Mouse (Mus musculus) embryonic fibroblast, embryonic 13.5 days (primary cell): ENCODE measurements around the gene Krtap5-4. TPM values are rescaled to one million over a fixed set of nuclear protein-coding genes. Genes with fewer than 3 reads are reported as not detected.

Experiments used
- H3K27ac ChIP-seq: 2 replicates; pipeline ENCODE4 v1.5.1; 2012; ENCODE audit warnings: low read length, control low read depth, inconsistent platforms; ENCODE audit not compliant: insufficient read depth
- H3K4me1 ChIP-seq: 2 replicates; pipeline ENCODE4 v1.6.1; 2011; ENCODE audit warnings: low read length; ENCODE audit not compliant: control insufficient read depth, insufficient read depth
- H3K4me3 ChIP-seq: 2 replicates; pipeline ENCODE4 v1.5.1; 2011; ENCODE audit warnings: mild to moderate bottlenecking, control low read depth, low read length; ENCODE audit not compliant: insufficient read depth
- CTCF ChIP-seq: IDR thresholded peaks from 2 replicates; pipeline ENCODE4 v1.5.1; 2011; ENCODE audit warnings: mild to moderate bottlenecking, control low read depth, low read length, moderate library complexity, borderline replicate concordance; ENCODE audit not compliant: insufficient read depth
- POLR2A ChIP-seq: IDR thresholded peaks from 2 replicates; pipeline ENCODE4 v1.6.1; 2011; ENCODE audit warnings: low read depth, mild to moderate bottlenecking, control low read depth, low read length, moderate library complexity
- polyA plus RNA-seq: library from polyadenylated mRNA; stranded (reverse); fragments of >200 nt; gene quantifications from 2 replicates; pipeline ENCODE4 v1.2.4, GENCODE M21; 2011; ENCODE audit warnings: low read depth; ENCODE audit not compliant: missing spikeins, insufficient read length

Gene Krtap5-4
- polyA plus RNA-seq, 1 experiment = not detected

DNA sequence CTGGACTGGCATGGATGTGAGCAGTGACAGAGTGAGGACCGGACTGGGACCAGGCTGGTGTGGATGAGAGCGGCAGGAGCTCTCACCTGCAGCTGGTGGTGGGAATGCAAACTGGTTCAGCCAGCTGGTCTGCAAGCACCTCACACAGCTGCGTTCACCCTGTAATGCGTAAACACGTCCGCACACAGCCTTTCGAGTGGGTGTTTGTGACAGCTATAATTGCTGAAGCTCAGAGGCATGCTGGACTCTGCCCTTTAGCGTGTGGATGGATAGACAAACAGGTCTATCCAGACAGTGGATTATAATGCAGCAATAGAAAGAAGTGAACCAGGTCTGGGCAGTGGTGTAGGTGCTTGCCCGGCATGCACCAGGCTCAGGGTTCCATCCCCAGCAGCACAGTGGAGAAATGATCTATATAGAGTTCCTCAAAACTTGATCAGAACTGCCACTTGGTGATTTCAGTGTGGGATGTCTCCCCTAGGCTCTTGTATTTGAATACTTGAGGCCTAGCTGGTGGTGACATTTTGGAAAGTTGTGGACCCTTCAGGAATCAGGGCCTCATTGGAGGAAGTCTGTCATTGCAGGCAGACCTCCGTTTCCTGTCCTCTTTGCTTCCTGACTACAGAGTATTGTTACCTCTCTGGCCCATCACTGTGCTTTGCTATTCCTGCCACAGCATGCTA lies 38.4 kb downstream of the Krtap5-4 start:
- Histone ChIP-seq H3K4me1 (no peaks in the 10 kb centered on the region), H3K4me3 (no peak overlapping the region), H3K27ac (no peak overlapping the region)
- no peak for TF ChIP-seq POLR2A
- TF ChIP-seq CTCF = no peak

DNA sequence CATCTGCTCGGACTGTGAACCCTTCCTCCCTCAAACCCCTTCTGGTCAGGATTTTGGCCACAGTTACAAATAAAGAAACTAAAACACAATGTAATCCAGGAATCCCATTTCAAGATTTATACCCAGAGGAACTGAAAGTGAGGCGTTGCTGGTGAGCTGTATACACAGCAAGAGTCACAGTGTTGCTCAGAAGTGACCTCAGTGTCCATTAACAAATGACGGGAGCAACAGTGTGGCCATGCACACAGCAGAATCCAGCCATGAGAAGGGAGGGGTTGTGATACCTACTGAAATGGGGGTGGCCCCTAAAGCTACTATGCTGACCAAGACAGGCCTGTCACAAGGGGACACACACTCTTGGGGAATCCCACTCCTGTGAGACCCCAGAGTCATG lies 38.9 kb downstream of the Krtap5-4 start:
- H3K27ac ChIP-seq = no peak overlapping the region
- no peaks in the 10 kb centered on the region for H3K4me1 ChIP-seq
- H3K4me3 ChIP-seq = no peak overlapping the region
- TF ChIP-seq POLR2A = no peak
- no peak for TF ChIP-seq CTCF

DNA sequence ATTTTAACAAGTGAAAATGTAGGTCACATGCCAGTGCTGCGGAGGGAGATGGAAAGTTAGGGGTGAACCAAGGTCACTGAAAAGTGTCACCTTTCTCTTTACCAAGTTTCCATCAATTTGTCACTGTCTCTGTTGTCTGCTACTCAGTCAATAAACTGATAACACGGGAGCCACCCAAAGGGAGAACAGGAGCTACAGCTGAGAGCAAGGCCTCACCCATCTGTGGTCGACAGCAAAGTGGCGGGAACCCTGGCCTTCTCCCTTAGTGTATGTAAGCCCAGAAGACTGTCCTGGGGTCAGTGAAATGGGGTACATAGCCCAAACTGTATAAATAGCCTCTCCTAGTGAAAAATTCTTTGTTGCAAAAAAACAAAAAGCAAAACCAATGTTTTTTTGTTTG lies 44.2 kb downstream of the Krtap5-4 start:
- H3K4me1 ChIP-seq = no peaks in the 10 kb centered on the region
- TF ChIP-seq POLR2A (no peak), CTCF (no peak)
- no peak overlapping the region for H3K4me3 ChIP-seq

DNA sequence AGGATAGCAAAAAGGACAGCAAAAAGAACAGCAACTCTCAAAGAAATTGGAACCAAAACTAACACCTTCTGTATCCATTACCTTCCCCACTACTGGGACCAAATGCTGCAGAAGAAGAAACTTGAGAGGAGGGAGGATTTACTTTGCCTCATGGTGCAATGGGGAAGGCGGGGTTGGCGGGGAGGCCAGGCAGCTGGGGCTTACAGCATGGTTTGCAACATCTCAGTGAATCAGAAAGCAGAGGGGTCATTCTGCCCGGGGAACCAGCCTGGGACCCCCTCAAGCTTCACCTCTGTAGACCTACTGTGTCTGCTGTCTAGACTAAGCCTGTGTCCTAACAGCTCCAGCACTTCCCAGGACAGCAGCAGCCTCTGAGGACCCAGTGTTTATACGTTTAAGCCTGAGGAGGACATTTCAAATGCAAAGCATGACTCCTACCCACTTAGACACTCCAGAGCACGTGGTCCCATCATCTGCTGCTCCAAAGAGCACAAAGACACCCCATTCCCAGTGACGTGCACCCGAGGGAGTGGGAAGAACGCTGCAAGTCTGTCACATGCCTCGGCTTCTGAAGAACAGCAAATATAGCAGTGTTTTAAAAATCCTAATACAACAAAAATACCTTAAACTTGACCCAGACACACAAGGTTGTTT lies 46.1 kb downstream of the Krtap5-4 start:
- TF ChIP-seq CTCF = no peak
- no peak overlapping the region for H3K27ac ChIP-seq

More for the DNA sequence above, 44.2 kb downstream of the Krtap5-4 start:
- H3K27ac ChIP-seq = no peak overlapping the region

DNA sequence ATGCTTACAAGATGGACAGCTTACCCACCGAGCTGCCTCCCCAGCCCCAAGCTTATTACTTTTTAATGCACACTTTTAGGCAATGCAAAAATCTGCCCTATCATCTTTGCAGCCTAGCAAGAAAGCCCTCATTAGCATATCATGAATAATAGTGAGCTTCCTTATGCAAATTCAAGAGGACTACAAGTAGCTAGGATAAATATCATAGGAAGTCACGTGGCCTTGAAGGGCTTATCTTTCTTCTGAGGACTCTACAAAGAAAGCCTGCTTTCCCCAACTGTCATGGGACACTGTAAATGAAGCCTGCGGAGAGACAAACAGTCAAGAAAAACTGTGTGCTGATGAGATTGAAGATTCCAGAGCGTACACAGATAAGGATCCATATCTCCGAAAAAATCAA lies 48.2 kb downstream of the Krtap5-4 start:
- no peak for TF ChIP-seq CTCF
- no peak for TF ChIP-seq POLR2A
- Histone ChIP-seq H3K27ac (no peak overlapping the region), H3K4me1 (no peaks in the 10 kb centered on the region), H3K4me3 (no peak overlapping the region)

More for the DNA sequence above, 46.1 kb downstream of the Krtap5-4 start:
- Histone ChIP-seq H3K4me3 (no peak overlapping the region), H3K4me1 (no peaks in the 10 kb centered on the region)

DNA sequence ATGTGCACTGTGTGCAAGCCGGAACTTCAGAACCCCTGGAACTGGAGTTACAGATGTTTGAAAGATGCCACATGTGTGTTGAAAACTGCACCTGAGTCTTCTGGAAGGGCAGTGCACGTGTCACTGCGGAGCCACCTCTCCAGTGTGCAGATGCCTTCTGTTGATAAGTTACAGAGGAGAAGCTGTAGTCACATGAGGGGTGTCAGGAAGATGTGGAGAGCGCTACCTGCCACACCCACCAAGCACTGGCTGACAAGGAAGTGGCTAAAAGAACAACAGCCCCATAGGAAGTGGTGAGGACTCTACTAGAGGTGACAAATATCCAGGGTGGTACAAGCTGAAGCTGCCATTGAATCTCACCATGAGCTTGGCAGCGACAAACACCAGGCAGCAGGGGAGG lies 50.5 kb downstream of the Krtap5-4 start:
- no peak overlapping the region for H3K27ac ChIP-seq

More for the DNA sequence above, 50.5 kb downstream of the Krtap5-4 start:
- TF ChIP-seq POLR2A = no peak
- H3K4me1 ChIP-seq = no peaks in the 10 kb centered on the region
- H3K4me3 ChIP-seq = no peak overlapping the region

Other genes starting within 250 kb of the Krtap5-4 start
- gene Mob2, start 242.5 kb upstream of the Krtap5-4 start, polyA plus RNA-seq = 15.2 and 15.9 TPM in 2 replicates
- 5.1 and 5.4 TPM in 2 replicates for gene Dusp8, start 207.7 kb upstream of the Krtap5-4 start, polyA plus RNA-seq
- gene Gm45618, start 182.8 kb upstream of the Krtap5-4 start, polyA plus RNA-seq = not detected in 2 replicates
- not detected in 2 replicates for gene Gm39115, start 167.5 kb upstream of the Krtap5-4 start, polyA plus RNA-seq
- not detected in 2 replicates for gene Gm45337, start 158.9 kb upstream of the Krtap5-4 start, polyA plus RNA-seq
- gene Gm29735, start 146.4 kb upstream of the Krtap5-4 start, polyA plus RNA-seq = not detected in 2 replicates
- not detected in 2 replicates for gene Gm4553, start 137.8 kb upstream of the Krtap5-4 start, polyA plus RNA-seq
- not detected in 2 replicates for gene Krtap5-2, start 127.5 kb upstream of the Krtap5-4 start, polyA plus RNA-seq
- gene Gm10153, start 113.2 kb upstream of the Krtap5-4 start, polyA plus RNA-seq = not detected in 2 replicates
- not detected in 2 replicates for gene Krtap5-3, start 102.2 kb upstream of the Krtap5-4 start, polyA plus RNA-seq
- not detected in 2 replicates for gene Gm7579, start 91.7 kb upstream of the Krtap5-4 start, polyA plus RNA-seq
- gene Krtap5-5, start 73.6 kb upstream of the Krtap5-4 start, polyA plus RNA-seq = not detected in 2 replicates
- not detected in 2 replicates for gene Gm40460, start 62.5 kb upstream of the Krtap5-4 start, polyA plus RNA-seq
- gene Gm2431, start 45.2 kb upstream of the Krtap5-4 start, polyA plus RNA-seq = not detected in 2 replicates
- gene Gm4559, start 29.2 kb upstream of the Krtap5-4 start, polyA plus RNA-seq = not detected in 2 replicates
- gene Krtap5-1, start 6.4 kb upstream of the Krtap5-4 start, polyA plus RNA-seq = not detected in 2 replicates
- gene Ifitm10, start 70.2 kb downstream of the Krtap5-4 start, polyA plus RNA-seq = 6.0 and 6.5 TPM in 2 replicates
- gene Gm49369, start 79.1 kb downstream of the Krtap5-4 start, polyA plus RNA-seq = not detected in 2 replicates
- 617 and 890 TPM in 2 replicates for gene Ctsd, start 84.5 kb downstream of the Krtap5-4 start, polyA plus RNA-seq
- 1.3 and 2.4 TPM in 2 replicates for gene Syt8, start 131.3 kb downstream of the Krtap5-4 start, polyA plus RNA-seq
- gene Tnni2, start 138.3 kb downstream of the Krtap5-4 start, polyA plus RNA-seq = 1.1 TPM in 1 of 2 replicates, not detected in the other
- 114 and 159 TPM in 2 replicates for gene Lsp1, start 157.3 kb downstream of the Krtap5-4 start, polyA plus RNA-seq
- gene Tnnt3, start 195.3 kb downstream of the Krtap5-4 start, polyA plus RNA-seq = 1.4 TPM in 2 replicates
- gene Mrpl23, start 229.1 kb downstream of the Krtap5-4 start, polyA plus RNA-seq = 8.2 and 10.6 TPM in 2 replicates